ENCODE assay signal across 11 mouse cellular contexts in the genomic region with DNA sequence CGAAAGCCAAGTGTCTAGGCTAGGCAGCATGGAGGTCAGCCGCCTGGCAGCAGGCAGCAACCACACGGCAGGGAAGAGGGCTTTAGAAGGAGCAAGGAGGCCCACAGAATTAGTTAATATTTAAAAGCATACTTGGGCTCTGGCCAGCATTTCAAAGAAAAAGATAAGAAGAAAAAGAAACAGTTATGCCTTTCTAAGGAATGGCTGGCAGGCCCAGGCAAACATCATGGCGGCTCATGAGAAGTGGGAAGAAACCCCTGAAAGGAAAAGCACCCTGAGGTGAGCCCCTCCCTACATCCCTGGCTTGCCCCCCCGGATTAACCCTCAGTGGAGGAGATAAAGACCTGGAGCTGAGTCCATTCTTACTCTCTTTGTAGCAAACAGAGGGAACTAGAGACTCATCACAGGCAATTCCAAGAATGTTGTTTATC. TPM values are rescaled to one million over a fixed set of nuclear protein-coding genes. Genes with fewer than 3 reads are reported as not detected.
DNase-seq lines count a peak whose midpoint lies in the region; ATAC-seq and TF ChIP-seq lines count a peak whose summit lies in the region.
"Had no signal": no experiment of that assay in that cellular context is flagged by ENCODE, and none has a peak within 500 bp of the region (broad histone marks: within the 10 kb centered on the region; RNA-seq: fewer than 3 reads in every experiment).

No protein-coding gene starts in this region.

- ATAC-seq in liver, postnatal 0 days = no peak
- ATAC-seq in intestine, embryonic 15.5 days = peak; percentile 88
- ATAC-seq in stomach, embryonic 16.5 days (ENCODE audit: insufficient read depth, low FRiP score) = peak; percentile 86
- ATAC-seq in inflammation-experienced regulatory T-cells, adult 6 months = no peak

- no peak for DNase-seq in liver, postnatal 0 days
- no peak for DNase-seq in liver
- DNase-seq in kidney, postnatal 4 days = peak; percentile 17 to 29
- no peak for DNase-seq in layer of hippocampus, adult 11-12 months (ENCODE audit: low spot score)
- DNase-seq in cerebellum, postnatal 4 days (ENCODE audit: low spot score in 2 of 2) = no peak
- DNase-seq: cerebellum, adult 8-10 months; thymus, postnatal 25 days had no signal

- H3K27me3 ChIP-seq in liver, postnatal 0 days (ENCODE audit: insufficient read depth, low read length) = no peaks in the 10 kb centered on the region
- H3K27me3 ChIP-seq in intestine, embryonic 15.5 days (replicated peaks) = no peaks in the 10 kb centered on the region
- H3K27me3 ChIP-seq in stomach, embryonic 16.5 days (ENCODE audit: control insufficient read depth, insufficient read depth, low read length) = no peaks in the 10 kb centered on the region

- no peak for TF ChIP-seq CTCF in liver, postnatal 0 days (IDR thresholded peaks at IDR 0.05; ENCODE audit: low read depth)

- no peak overlapping the region for H3K9ac ChIP-seq in liver, postnatal 0 days (replicated peaks)
- H3K9ac ChIP-seq in intestine, embryonic 15.5 days = no peak overlapping the region
- H3K9ac ChIP-seq in stomach, embryonic 16.5 days (ENCODE audit: low read length) = no peak overlapping the region

- H3K36me3 ChIP-seq in liver, postnatal 0 days (replicated peaks; ENCODE audit: insufficient read depth, low read length) = peaks cover 7% of the 10 kb centered on the region
- H3K36me3 ChIP-seq in intestine, embryonic 15.5 days = peaks cover 6% of the 10 kb centered on the region; the same call in 1 of the 2 replicates
- H3K36me3 ChIP-seq in stomach, embryonic 16.5 days (ENCODE audit: control insufficient read depth, insufficient read depth, low read length) = no peaks in the 10 kb centered on the region

- no peak overlapping the region for H3K4me3 ChIP-seq in liver, postnatal 0 days (ENCODE audit: low read depth, low read length)
- H3K4me3 ChIP-seq in intestine, embryonic 15.5 days (replicated peaks) = no peak overlapping the region
- H3K4me3 ChIP-seq in stomach, embryonic 16.5 days (replicated peaks; ENCODE audit: low read length) = no peak overlapping the region

- WGBS in liver, postnatal 0 days (ENCODE audit: insufficient replicate concordance) = 56% methylated on average over 5 of the region's 5 CpGs
- WGBS in intestine, embryonic 15.5 days = 37% methylated on average over 5 of the region's 5 CpGs
- 28% methylated on average over 5 of the region's 5 CpGs for WGBS in stomach, embryonic 16.5 days

- no peak for TF ChIP-seq EP300 in liver, postnatal 0 days (IDR thresholded peaks at IDR 0.05; ENCODE audit: low read depth)

- H3K27ac ChIP-seq in liver, postnatal 0 days (ENCODE audit: low read depth) = peak overlapping the region; percentile 1; the same call in 1 of the 2 replicates
- peak overlapping the region; percentile 64 for H3K27ac ChIP-seq in intestine, embryonic 15.5 days
- peak overlapping the region; percentile 90 for H3K27ac ChIP-seq in stomach, embryonic 16.5 days (ENCODE audit: low read length)
- H3K27ac ChIP-seq: macrophage had no signal

- no peaks in the 10 kb centered on the region for H3K9me3 ChIP-seq in liver, postnatal 0 days (ENCODE audit: low read length)
- H3K9me3 ChIP-seq in intestine, embryonic 15.5 days = no peaks in the 10 kb centered on the region
- no peaks in the 10 kb centered on the region for H3K9me3 ChIP-seq in stomach, embryonic 16.5 days (replicated peaks; ENCODE audit: control insufficient read depth, low read length)

- H3K4me2 ChIP-seq in liver, postnatal 0 days (ENCODE audit: low read depth, low read length) = no peak overlapping the region
- 0 out of 2 replicates have a peak overlapping the region, but pooled peaks have one; percentile 13 for H3K4me2 ChIP-seq in intestine, embryonic 15.5 days (replicated peaks)
- peak overlapping the region; percentile 23; the same call in 1 of the 2 replicates for H3K4me2 ChIP-seq in stomach, embryonic 16.5 days (ENCODE audit: low read depth, low read length)

- H3K4me1 ChIP-seq in liver, postnatal 0 days (ENCODE audit: insufficient read depth) = 0 out of 2 replicates have a peak, but pooled peaks cover 5% of the 10 kb centered on the region
- H3K4me1 ChIP-seq in intestine, embryonic 15.5 days (replicated peaks) = peaks cover 11% of the 10 kb centered on the region
- H3K4me1 ChIP-seq in stomach, embryonic 16.5 days (ENCODE audit: control insufficient read depth, insufficient read depth, low read length) = peaks cover 17% of the 10 kb centered on the region

RNA-seq across cellular contexts. Expression of gene Parn, which starts 57.0 kb away (rescaled TPM):
- 13.6 and 13.8 TPM in 2 replicates for polyA plus RNA-seq in liver, postnatal 0 days (2015; fragmentation: Nextera tagmentation; extraction: Ambion mirVana)
- 38.6 and 38.7 TPM in 2 replicates for polyA plus RNA-seq in intestine, embryonic 15.5 days (2015; fragmentation: Nextera tagmentation; extraction: Ambion mirVana)
- polyA plus RNA-seq in stomach, embryonic 16.5 days (2015; fragmentation: Nextera tagmentation; extraction: Ambion mirVana) = 38.7 and 42.1 TPM in 2 replicates
- polyA plus RNA-seq in inflammation-experienced regulatory T-cells, adult 6 months (2017; shearing (Covaris generic)) = 10 to 100 TPM; 26.6 to 38.2 (median 37.3) TPM

Comparison
In these comparisons a context has a peak if more than half of its experiments do, and no peak if none do; other contexts are left out.
1. ATAC-seq: peak in intestine, embryonic 15.5 days (single experiment) and stomach, embryonic 16.5 days (single experiment); none in liver, postnatal 0 days (single experiment) and inflammation-experienced regulatory T-cells, adult 6 months (single experiment).
2. DNase-seq: peak in kidney, postnatal 4 days (2 of 2); none in liver, postnatal 0 days (single experiment), liver (single experiment), layer of hippocampus, adult 11-12 months (single experiment) and cerebellum, postnatal 4 days (0 of 2).
3. H3K27ac ChIP-seq: peak in every context shown above with its lines; median percentile 90 in stomach, embryonic 16.5 days; 64 in intestine, embryonic 15.5 days; 1 in liver, postnatal 0 days.